Mouse (Mus musculus) left cerebral cortex, adult 11 months (tissue): ENCODE data around the gene Bckdha.

Experiments
- DNase-seq: peaks from one replicate; pipeline ENCODE4 v3.0.0; 2022; ENCODE audit warnings: low spot score

The Bckdha gene

GRCm38 (mm10) chr7:25614086-25614485 lies 44.7 kb downstream of the Bckdha start:
- no peak for DNase-seq

DNA sequence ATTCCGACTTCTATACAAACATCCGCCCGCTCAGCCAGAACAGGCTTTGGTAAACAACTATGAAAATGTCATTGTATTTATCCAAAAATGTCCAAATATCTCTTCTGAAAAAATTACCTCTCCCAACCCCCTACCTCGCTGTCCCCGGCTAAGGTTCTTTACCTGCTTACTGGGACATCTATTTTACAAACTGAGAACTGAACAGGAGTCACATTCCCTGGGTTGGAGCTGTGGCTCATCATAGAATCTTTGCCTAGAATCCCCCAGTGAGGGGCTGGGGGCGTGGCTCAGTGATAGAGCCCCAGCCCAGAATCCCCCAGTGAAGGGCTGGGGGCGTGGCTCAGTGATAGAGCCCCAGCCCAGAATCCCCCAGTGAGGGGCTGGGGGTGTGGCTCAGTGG lies 47.3 kb downstream of the Bckdha start:
- no peak for DNase-seq

- no peak for DNase-seq
Observed at GRCm38 (mm10) chr7:25610056-25610455, 48.7 kb downstream of the Bckdha start.

GRCm38 (mm10) chr7:25607196-25607595 lies 51.6 kb downstream of the Bckdha start:
- no peak for DNase-seq

DNA sequence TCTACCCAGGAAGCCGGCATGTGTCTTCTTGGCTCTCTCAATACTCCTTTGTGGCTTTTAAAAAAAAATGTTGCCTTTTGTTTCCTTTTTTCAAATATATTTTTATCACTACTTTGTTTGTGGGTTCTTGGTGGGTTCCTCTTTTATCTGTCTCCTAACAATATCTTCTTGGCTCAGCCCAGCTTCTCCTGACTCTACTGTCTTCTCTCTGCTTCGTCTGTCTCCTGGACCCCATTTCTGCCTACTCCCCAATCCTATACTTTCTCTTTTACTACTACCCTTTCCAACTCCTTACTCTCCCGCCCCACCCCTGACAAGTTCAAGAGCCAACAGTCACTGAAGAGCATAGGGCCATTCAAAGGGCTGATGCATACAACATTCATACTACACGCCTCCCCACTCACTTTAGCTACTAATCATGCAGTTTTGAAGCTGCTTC lies 52.1 kb downstream of the Bckdha start:
- no peak for DNase-seq

- DNase-seq, result no peak
Observed at GRCm38 (mm10) chr7:25601346-25601745, 57.4 kb downstream of the Bckdha start.

- no peak for DNase-seq
Observed at GRCm38 (mm10) chr7:25600666-25601065, 58.1 kb downstream of the Bckdha start.

DNA sequence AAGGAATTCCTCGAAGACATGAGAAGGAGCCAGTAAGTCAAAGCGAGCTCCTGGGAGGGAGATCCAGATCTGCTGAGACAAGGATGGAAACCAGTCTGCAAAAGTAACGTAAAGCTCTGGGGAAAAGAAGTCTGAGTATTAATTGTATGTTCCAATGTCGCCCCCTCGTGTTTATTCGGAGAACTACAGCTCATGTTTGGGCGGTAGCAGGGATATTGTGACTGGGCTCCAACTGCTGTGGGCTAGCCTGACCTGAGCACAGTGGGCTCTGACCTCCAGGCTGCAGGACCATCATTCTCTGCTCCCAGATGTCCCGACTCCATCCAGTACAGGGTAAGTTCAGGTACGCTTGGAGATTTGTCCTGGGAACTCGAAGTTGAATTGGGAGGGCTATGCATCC lies 59.1 kb downstream of the Bckdha start:
- peak; percentile 51 for DNase-seq

GRCm38 (mm10) chr7:25593859-25594258 lies 64.9 kb downstream of the Bckdha start:
- no peak for DNase-seq

GRCm38 (mm10) chr7:25591226-25591625 lies 67.6 kb downstream of the Bckdha start:
- DNase-seq, result no peak

- DNase-seq, result no peak
Observed at GRCm38 (mm10) chr7:25585351-25586204, 73.2 kb downstream of the Bckdha start.

DNA sequence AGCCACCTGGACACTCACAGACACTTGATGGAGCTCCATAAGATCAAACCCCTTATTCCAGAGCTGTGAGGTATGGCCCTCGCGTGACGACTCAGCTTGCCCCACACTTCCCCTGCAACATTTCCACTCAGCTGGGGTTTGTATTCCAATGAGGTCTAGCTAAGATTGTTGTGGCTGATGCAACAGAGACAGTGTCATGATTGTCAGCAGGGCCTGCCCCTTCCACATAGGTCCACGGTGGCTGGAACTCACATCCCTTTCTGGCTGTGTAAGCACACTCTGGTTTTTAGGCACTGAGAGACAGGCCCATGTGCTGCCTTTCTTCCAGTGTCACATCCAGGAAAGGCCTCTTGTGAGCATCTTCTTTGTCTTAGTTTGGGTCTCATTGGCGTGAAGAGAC lies 74.1 kb downstream of the Bckdha start:
- no peak for DNase-seq

DNA sequence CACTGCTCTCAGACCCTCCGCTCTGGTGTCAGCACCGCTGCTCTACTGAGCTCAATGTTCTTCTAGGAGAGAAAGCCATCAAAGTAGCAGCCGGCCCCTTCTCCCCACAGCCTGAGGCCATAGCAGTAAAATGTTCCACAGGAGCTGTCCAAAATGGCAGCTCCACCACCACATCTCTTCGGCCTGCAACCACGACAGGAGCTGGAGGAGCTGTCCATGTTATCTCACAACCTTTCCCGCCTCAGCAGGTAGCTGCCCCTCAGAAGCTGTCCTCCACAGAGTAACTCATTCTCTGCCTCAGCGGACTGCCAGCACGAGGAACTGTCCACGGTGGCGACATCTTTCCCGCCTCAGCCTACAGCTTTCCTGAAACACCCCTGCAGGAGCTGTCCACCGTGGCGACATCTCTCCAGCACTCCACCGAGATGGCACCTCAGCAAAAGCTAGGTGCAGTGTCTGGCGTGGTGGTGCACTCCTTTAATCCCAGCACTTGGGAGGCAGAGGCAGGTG lies 76.4 kb downstream of the Bckdha start:
- DNase-seq, result no peak
